Mouse (Mus musculus): ENCODE measurements around the gene Kirrel3. TPM values are rescaled to one million over a fixed set of nuclear protein-coding genes. Genes with fewer than 3 reads are reported as not detected.

Gene Kirrel3
- polyA plus RNA-seq, 1 experiment from 2014 or later, result 2.2 TPM

- no peaks in the 10 kb centered on the region for H3K27me3 ChIP-seq (ENCODE audit: low read depth, poor library complexity, severe bottlenecking)
- no peaks in the 10 kb centered on the region for H3K9me3 ChIP-seq (replicated peaks)
- WGBS, result 96% methylated on average over 12 of the region's 12 CpGs
- peaks cover 6% of the 10 kb centered on the region for H3K4me1 ChIP-seq
- H3K27ac ChIP-seq, result no peak overlapping the region
- no peak for DNase-seq (ENCODE audit: low spot score)
- no peak overlapping the region for H3K4me3 ChIP-seq
- no peaks in the 10 kb centered on the region for H3K36me3 ChIP-seq
Measured at GRCm38 (mm10) chr9:34987422-34988148, 501.9 kb downstream of the Kirrel3 start.

GRCm38 (mm10) chr9:34988683-34989082 lies 503.0 kb downstream of the Kirrel3 start:
- WGBS, result 64% methylated on average over 3 of the region's 3 CpGs

GRCm38 (mm10) chr9:34992201-34992600 lies 506.5 kb downstream of the Kirrel3 start:
- Histone ChIP-seq H3K4me1 (peaks cover 6% of the 10 kb centered on the region; the same call in 1 of the 2 replicates), H3K27me3 (ENCODE audit: low read depth, poor library complexity, severe bottlenecking) (peaks cover 4% of the 10 kb centered on the region; the same call in 1 of the 2 replicates), H3K36me3 (no peaks in the 10 kb centered on the region), H3K27ac (no peak overlapping the region), H3K4me3 (no peak overlapping the region), H3K9me3 (replicated peaks) (no peaks in the 10 kb centered on the region)
- no peak for DNase-seq (ENCODE audit: low spot score)
- 55% methylated on average over 4 of the region's 4 CpGs for WGBS

More at GRCm38 (mm10) chr9:34988683-34989082, 503.0 kb downstream of the Kirrel3 start:
- Histone ChIP-seq H3K4me3 (no peak overlapping the region), H3K9me3 (replicated peaks) (no peaks in the 10 kb centered on the region), H3K27ac (no peak overlapping the region), H3K4me1 (peaks cover 8% of the 10 kb centered on the region), H3K36me3 (no peaks in the 10 kb centered on the region), H3K27me3 (ENCODE audit: low read depth, poor library complexity, severe bottlenecking) (no peaks in the 10 kb centered on the region)
- DNase-seq (ENCODE audit: low spot score), result no peak

- peaks cover 14% of the 10 kb centered on the region for H3K4me1 ChIP-seq
- 79% methylated on average over 4 of the region's 4 CpGs for WGBS
- DNase-seq (ENCODE audit: low spot score), result no peak
- H3K27me3 ChIP-seq (ENCODE audit: low read depth, poor library complexity, severe bottlenecking), result peaks cover 4% of the 10 kb centered on the region; the same call in 1 of the 2 replicates
- H3K36me3 ChIP-seq, result no peaks in the 10 kb centered on the region
- H3K27ac ChIP-seq, result no peak overlapping the region; the same call in 1 of the 2 replicates
- H3K9me3 ChIP-seq (replicated peaks), result no peaks in the 10 kb centered on the region
- no peak overlapping the region for H3K4me3 ChIP-seq
Measured at GRCm38 (mm10) chr9:34993467-34994211, 507.9 kb downstream of the Kirrel3 start.

- Histone ChIP-seq H3K27ac (no peak overlapping the region), H3K36me3 (no peaks in the 10 kb centered on the region), H3K27me3 (ENCODE audit: low read depth, poor library complexity, severe bottlenecking) (peaks cover 4% of the 10 kb centered on the region; the same call in 1 of the 2 replicates), H3K4me3 (no peak overlapping the region), H3K4me1 (peaks cover 18% of the 10 kb centered on the region), H3K9me3 (replicated peaks) (no peaks in the 10 kb centered on the region)
- no peak for DNase-seq (ENCODE audit: low spot score)
- WGBS, result 81% methylated on average over 2 of the region's 2 CpGs
Measured at GRCm38 (mm10) chr9:34995078-34995477, 509.4 kb downstream of the Kirrel3 start.

- no peaks in the 10 kb centered on the region for H3K36me3 ChIP-seq
- H3K27ac ChIP-seq, result peak overlapping the region; percentile 19; the same call in 1 of the 2 replicates
- no peaks in the 10 kb centered on the region for H3K9me3 ChIP-seq (replicated peaks)
- 61% methylated on average over 15 of the region's 15 CpGs for WGBS
- peaks cover 4% of the 10 kb centered on the region; the same call in 1 of the 2 replicates for H3K27me3 ChIP-seq (ENCODE audit: low read depth, poor library complexity, severe bottlenecking)
- no peak overlapping the region for H3K4me3 ChIP-seq
- peaks cover 18% of the 10 kb centered on the region for H3K4me1 ChIP-seq
- no peak for DNase-seq (ENCODE audit: low spot score)
Measured at GRCm38 (mm10) chr9:34995660-34996378, 510.1 kb downstream of the Kirrel3 start.

- no peak overlapping the region for H3K4me3 ChIP-seq
- 22% methylated on average over 9 of the region's 9 CpGs for WGBS
- DNase-seq (ENCODE audit: low spot score), result no peak
- H3K9me3 ChIP-seq (replicated peaks), result no peaks in the 10 kb centered on the region
- peaks cover 4% of the 10 kb centered on the region; the same call in 1 of the 2 replicates for H3K27me3 ChIP-seq (ENCODE audit: low read depth, poor library complexity, severe bottlenecking)
- H3K27ac ChIP-seq, result 0 out of 2 replicates have a peak overlapping the region, but pooled peaks have one; percentile 42
- peaks cover 15% of the 10 kb centered on the region for H3K4me1 ChIP-seq
- H3K36me3 ChIP-seq, result no peaks in the 10 kb centered on the region
Measured at GRCm38 (mm10) chr9:34997880-34998865, 512.5 kb downstream of the Kirrel3 start.

- H3K4me3 ChIP-seq, result no peak overlapping the region
- no peak for DNase-seq (ENCODE audit: low spot score)
- H3K9me3 ChIP-seq (replicated peaks), result no peaks in the 10 kb centered on the region
- H3K36me3 ChIP-seq, result no peaks in the 10 kb centered on the region
- H3K27ac ChIP-seq, result no peak overlapping the region
- H3K4me1 ChIP-seq, result peaks cover 8% of the 10 kb centered on the region
- WGBS, result 95% methylated on average over 4 of the region's 4 CpGs
- H3K27me3 ChIP-seq (ENCODE audit: low read depth, poor library complexity, severe bottlenecking), result no peaks in the 10 kb centered on the region; the same call in 1 of the 2 replicates
Measured at GRCm38 (mm10) chr9:35004113-35004512, 518.4 kb downstream of the Kirrel3 start.

- 86% methylated on average over 14 of the region's 14 CpGs for WGBS
- no peak for DNase-seq (ENCODE audit: low spot score)
- Histone ChIP-seq H3K9me3 (replicated peaks) (no peaks in the 10 kb centered on the region), H3K27me3 (ENCODE audit: low read depth, poor library complexity, severe bottlenecking) (no peaks in the 10 kb centered on the region; the same call in 1 of the 2 replicates), H3K4me3 (no peak overlapping the region), H3K27ac (no peak overlapping the region), H3K4me1 (peaks cover 11% of the 10 kb centered on the region), H3K36me3 (no peaks in the 10 kb centered on the region)
Measured at GRCm38 (mm10) chr9:35007697-35008341, 522.1 kb downstream of the Kirrel3 start.

- no peak for DNase-seq (ENCODE audit: low spot score)
- WGBS, result 48% methylated on average over 4 of the region's 4 CpGs
- H3K36me3 ChIP-seq, result no peaks in the 10 kb centered on the region
- peaks cover 10% of the 10 kb centered on the region for H3K4me1 ChIP-seq
- H3K27me3 ChIP-seq (ENCODE audit: low read depth, poor library complexity, severe bottlenecking), result peaks cover 32% of the 10 kb centered on the region
- no peaks in the 10 kb centered on the region for H3K9me3 ChIP-seq (replicated peaks)
- H3K4me3 ChIP-seq, result no peak overlapping the region
- H3K27ac ChIP-seq, result no peak overlapping the region
Measured at GRCm38 (mm10) chr9:35016762-35017161, 531.1 kb downstream of the Kirrel3 start.

GRCm38 (mm10) chr9:35017563-35017962 lies 531.9 kb downstream of the Kirrel3 start:
- H3K4me1 ChIP-seq, result peaks cover 10% of the 10 kb centered on the region
- H3K9me3 ChIP-seq (replicated peaks), result no peaks in the 10 kb centered on the region
- peak overlapping the region; percentile 16; the same call in 1 of the 2 replicates for H3K4me3 ChIP-seq
- no peaks in the 10 kb centered on the region for H3K36me3 ChIP-seq
- no peak overlapping the region; the same call in 1 of the 2 replicates for H3K27ac ChIP-seq
- WGBS, result 24% methylated on average over 13 of the region's 13 CpGs
- peaks cover 32% of the 10 kb centered on the region for H3K27me3 ChIP-seq (ENCODE audit: low read depth, poor library complexity, severe bottlenecking)
- no peak for DNase-seq (ENCODE audit: low spot score)
